Mouse (Mus musculus) midbrain, embryonic 15.5 days (tissue): Measurements from ENCODE around the gene Selenoo. TPM values are rescaled to one million over a fixed set of nuclear protein-coding genes. Genes with fewer than 3 reads are reported as not detected.
A peak's percentile ranks its signal among the peaks of the same experiment; 100 is the strongest.

Experiments used
- ATAC-seq: fragments of 200-750 bp; cut with Nextera tagmentation; replicated peaks from 2 replicates; pipeline ENCODE4 v1.8.0; 2017; ENCODE audit warnings: moderate TSS enrichment
- H3K27ac ChIP-seq: fragments of 300-500 bp; sonication (generic); 2 replicates; pipeline ENCODE4 v1.5.1; 2015; ENCODE audit warnings: mild to moderate bottlenecking, inconsistent platforms
- H3K27me3 ChIP-seq: fragments of 300-500 bp; sonication (generic); replicated peaks from 2 replicates; pipeline ENCODE4 v1.6.1; 2015; ENCODE audit warnings: inconsistent platforms
- H3K36me3 ChIP-seq: fragments of 300-500 bp; sonication (generic); replicated peaks from 2 replicates; pipeline ENCODE4 v1.6.1; 2015; ENCODE audit warnings: inconsistent platforms
- H3K4me1 ChIP-seq: fragments of 300-500 bp; sonication (generic); 2 replicates; pipeline ENCODE4 v1.6.1; 2015; ENCODE audit warnings: inconsistent platforms
- H3K4me2 ChIP-seq: fragments of 300-500 bp; sonication (generic); 2 replicates; pipeline ENCODE4 v1.6.1; 2015; ENCODE audit warnings: inconsistent platforms, mild to moderate bottlenecking, moderate library complexity
- H3K4me3 ChIP-seq: fragments of 300-500 bp; sonication (generic); 2 replicates; pipeline ENCODE4 v1.5.1; 2015; ENCODE audit warnings: mild to moderate bottlenecking, inconsistent platforms
- H3K9ac ChIP-seq: fragments of 300-500 bp; sonication (generic); 2 replicates; pipeline ENCODE4 v1.6.1; 2015; ENCODE audit warnings: mild to moderate bottlenecking, inconsistent platforms
- H3K9me3 ChIP-seq: fragments of 300-500 bp; sonication (generic); 2 replicates; pipeline ENCODE4 v1.6.1; 2016; ENCODE audit warnings: inconsistent platforms
- WGBS: fragments of 180-500 bp; shearing (Covaris S2); methylation state at CpG from one replicate; pipeline ENCODE4 v1.1.7; 2015; ENCODE audit warnings: mixed read lengths; 5-methylcytosine and 5-hydroxymethylcytosine counted together
- polyA plus RNA-seq: library from polyadenylated mRNA; unstranded; fragments of >200 nt; fragmentation: Nextera tagmentation; extraction: Ambion mirVana; gene quantifications from 2 replicates; pipeline ENCODE4 v1.2.1, GENCODE M21; 2015

Gene Selenoo
- polyA plus RNA-seq, 1 experiment from 2014 or later = 20.4 TPM

- 72% methylated on average over 6 of the region's 6 CpGs for WGBS
- no peak for ATAC-seq
- H3K27me3 ChIP-seq = peaks cover 27% of the 10 kb centered on the region
- no peak overlapping the region for H3K4me3 ChIP-seq
- no peak overlapping the region for H3K4me2 ChIP-seq
- H3K9me3 ChIP-seq = no peaks in the 10 kb centered on the region
- H3K4me1 ChIP-seq = peaks cover 21% of the 10 kb centered on the region
- H3K27ac ChIP-seq = no peak overlapping the region
- no peak overlapping the region for H3K9ac ChIP-seq
- 0 out of 2 replicates have a peak, but pooled peaks cover 3% of the 10 kb centered on the region for H3K36me3 ChIP-seq
Measured at GRCm38 (mm10) chr15:89063536-89063935, 25.3 kb upstream of the Selenoo start.

- H3K36me3 ChIP-seq = 0 out of 2 replicates have a peak, but pooled peaks cover 6% of the 10 kb centered on the region
- H3K27me3 ChIP-seq = peaks cover 27% of the 10 kb centered on the region
- WGBS = 94% methylated on average over 5 of the region's 5 CpGs
- ATAC-seq = no peak
- no peak overlapping the region for H3K27ac ChIP-seq
- no peak overlapping the region for H3K9ac ChIP-seq
- H3K9me3 ChIP-seq = no peaks in the 10 kb centered on the region
- H3K4me1 ChIP-seq = peaks cover 13% of the 10 kb centered on the region
- H3K4me3 ChIP-seq = no peak overlapping the region
- H3K4me2 ChIP-seq = no peak overlapping the region
Measured at GRCm38 (mm10) chr15:89064891-89065290, 24.0 kb upstream of the Selenoo start.

- no peaks in the 10 kb centered on the region for H3K9me3 ChIP-seq
- H3K4me3 ChIP-seq = no peak overlapping the region
- H3K4me1 ChIP-seq = no peaks in the 10 kb centered on the region
- WGBS = 50% methylated on average over 35 of the region's 35 CpGs
- H3K4me2 ChIP-seq = no peak overlapping the region
- peaks cover 6% of the 10 kb centered on the region; the same call in 1 of the 2 replicates for H3K36me3 ChIP-seq
- peaks cover 27% of the 10 kb centered on the region for H3K27me3 ChIP-seq
- no peak overlapping the region for H3K27ac ChIP-seq
- ATAC-seq = no peak
- no peak overlapping the region for H3K9ac ChIP-seq
Measured at GRCm38 (mm10) chr15:89067609-89068008, 21.3 kb upstream of the Selenoo start.

GRCm38 (mm10) chr15:89068226-89068625, 20.7 kb upstream of the Selenoo start:
- no peak for ATAC-seq
- 45% methylated on average over 26 of the region's 26 CpGs for WGBS
- Histone ChIP-seq H3K36me3 (peaks cover 6% of the 10 kb centered on the region; the same call in 1 of the 2 replicates), H3K9ac (no peak overlapping the region), H3K4me1 (no peaks in the 10 kb centered on the region), H3K4me2 (no peak overlapping the region), H3K27ac (no peak overlapping the region), H3K9me3 (no peaks in the 10 kb centered on the region), H3K4me3 (no peak overlapping the region), H3K27me3 (peaks cover 27% of the 10 kb centered on the region)

DNA sequence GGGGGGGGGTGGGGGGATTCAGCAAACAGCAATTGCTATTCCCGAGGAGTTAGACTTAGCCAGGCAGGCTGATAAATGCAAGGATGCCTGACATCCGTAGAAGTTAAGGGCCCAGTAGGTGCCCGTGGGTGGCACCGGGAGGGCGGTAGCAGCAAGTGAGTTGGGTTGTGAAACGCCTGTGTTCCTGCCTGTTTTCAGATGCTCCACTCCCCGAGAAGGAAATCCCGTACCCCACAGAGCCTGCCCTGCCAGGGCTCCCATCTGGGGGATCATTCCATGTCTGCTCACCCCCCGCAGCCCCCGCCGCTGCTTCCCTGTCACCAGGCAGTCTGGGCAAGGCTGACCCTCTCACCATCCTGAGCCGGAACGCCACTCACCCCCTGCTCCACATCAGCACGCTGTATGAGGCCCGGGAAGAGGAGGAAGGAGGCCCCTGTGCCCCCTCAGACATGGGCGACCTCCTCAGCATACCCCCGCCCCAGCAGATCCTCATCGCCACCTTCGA, 19.5 kb upstream of the Selenoo start:
- Histone ChIP-seq H3K9ac (no peak overlapping the region), H3K36me3 (peaks cover 6% of the 10 kb centered on the region; the same call in 1 of the 2 replicates), H3K27me3 (peaks cover 27% of the 10 kb centered on the region), H3K4me3 (no peak overlapping the region), H3K4me1 (peaks cover under 1% of the 10 kb centered on the region; the same call in 1 of the 2 replicates), H3K4me2 (no peak overlapping the region), H3K9me3 (no peaks in the 10 kb centered on the region), H3K27ac (no peak overlapping the region)
- no peak for ATAC-seq
- WGBS = 86% methylated on average over 19 of the region's 19 CpGs

DNA sequence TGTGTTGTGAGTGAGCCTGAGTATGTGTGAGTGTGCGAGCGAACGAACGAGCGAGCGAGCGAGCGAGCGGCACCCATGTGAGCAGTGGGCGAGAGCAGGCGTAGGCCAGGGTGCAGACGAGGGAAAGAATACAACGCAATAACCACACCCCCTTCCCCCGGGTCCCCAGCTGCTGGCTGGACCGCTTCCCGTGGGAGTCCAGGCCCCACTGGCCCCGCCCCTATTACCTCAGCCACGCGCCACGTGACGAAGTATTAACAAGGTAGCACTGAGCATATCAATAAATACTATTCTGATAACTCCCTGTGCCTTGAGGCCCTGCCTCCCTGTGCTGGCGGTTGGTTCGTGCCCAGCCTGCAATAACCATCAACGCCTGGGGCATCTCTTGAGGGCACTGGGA, 18.3 kb upstream of the Selenoo start:
- Histone ChIP-seq H3K36me3 (peaks cover 6% of the 10 kb centered on the region; the same call in 1 of the 2 replicates), H3K9me3 (no peaks in the 10 kb centered on the region), H3K4me1 (peaks cover 12% of the 10 kb centered on the region), H3K4me3 (no peak overlapping the region), H3K4me2 (no peak overlapping the region), H3K27me3 (peaks cover 25% of the 10 kb centered on the region), H3K9ac (no peak overlapping the region), H3K27ac (no peak overlapping the region)
- WGBS = 77% methylated on average over 24 of the region's 24 CpGs
- no peak for ATAC-seq

GRCm38 (mm10) chr15:89073993-89074603, 14.8 kb upstream of the Selenoo start:
- no peak overlapping the region for H3K4me3 ChIP-seq
- peaks cover 37% of the 10 kb centered on the region for H3K4me1 ChIP-seq
- 0 out of 2 replicates have a peak overlapping the region, but pooled peaks have one; percentile 88 for H3K4me2 ChIP-seq
- H3K27ac ChIP-seq = peak overlapping the region; percentile 90
- H3K9ac ChIP-seq = peak overlapping the region; percentile 91; the same call in 1 of the 2 replicates
- H3K36me3 ChIP-seq = peaks cover 4% of the 10 kb centered on the region; the same call in 1 of the 2 replicates
- ATAC-seq = no peak
- H3K9me3 ChIP-seq = no peaks in the 10 kb centered on the region
- no peaks in the 10 kb centered on the region; the same call in 1 of the 2 replicates for H3K27me3 ChIP-seq
- 86% methylated on average over 10 of the region's 10 CpGs for WGBS

DNA sequence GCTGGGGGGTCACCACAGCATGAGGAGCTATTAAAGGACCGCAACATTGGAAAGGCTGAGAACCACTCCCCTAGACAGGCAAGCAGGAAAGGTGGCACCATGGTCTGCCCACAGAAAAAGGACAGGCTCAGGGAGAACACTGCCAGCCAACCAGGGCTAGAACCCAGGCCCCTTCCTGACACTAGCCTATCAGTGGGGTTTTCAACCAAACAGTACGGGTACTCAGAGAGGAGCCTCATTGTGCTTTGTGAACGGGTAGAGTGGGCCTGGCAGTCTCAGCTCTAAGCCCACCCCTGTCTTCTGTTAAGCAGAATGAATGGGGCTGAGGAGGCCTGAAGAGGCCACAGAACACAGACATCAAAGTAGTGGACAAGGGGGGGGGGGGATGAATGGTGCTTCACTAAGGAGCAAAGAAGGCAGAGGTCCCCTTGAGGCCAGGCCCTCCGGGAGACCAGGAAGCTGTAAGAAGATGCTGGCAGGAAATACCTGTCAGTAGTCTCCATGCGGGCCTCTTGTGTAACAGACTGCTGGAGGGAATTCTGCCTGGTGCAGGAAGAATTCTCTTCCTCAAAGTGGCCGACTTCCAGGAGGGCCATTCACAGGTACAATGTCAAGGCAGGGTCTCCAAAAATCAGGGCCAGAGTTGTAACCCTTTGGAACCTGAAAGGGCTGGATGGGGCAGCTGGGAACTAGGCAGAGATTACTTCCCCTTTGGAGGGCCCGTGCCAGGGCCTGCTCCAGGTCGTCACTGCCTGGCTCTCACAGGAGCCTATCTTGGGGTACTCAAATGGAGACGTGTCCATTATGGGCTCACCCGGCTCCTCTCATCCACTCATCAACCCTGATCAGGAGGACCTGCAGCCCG, 14.0 kb upstream of the Selenoo start, which contains the start of gene Trabd:
Gene Trabd, plus strand, starts transcription at position 512 of the 865 bp plus-strand sequence.
- ATAC-seq = peak; percentile 55
- peaks cover 2% of the 10 kb centered on the region; the same call in 1 of the 2 replicates for H3K36me3 ChIP-seq

DNA sequence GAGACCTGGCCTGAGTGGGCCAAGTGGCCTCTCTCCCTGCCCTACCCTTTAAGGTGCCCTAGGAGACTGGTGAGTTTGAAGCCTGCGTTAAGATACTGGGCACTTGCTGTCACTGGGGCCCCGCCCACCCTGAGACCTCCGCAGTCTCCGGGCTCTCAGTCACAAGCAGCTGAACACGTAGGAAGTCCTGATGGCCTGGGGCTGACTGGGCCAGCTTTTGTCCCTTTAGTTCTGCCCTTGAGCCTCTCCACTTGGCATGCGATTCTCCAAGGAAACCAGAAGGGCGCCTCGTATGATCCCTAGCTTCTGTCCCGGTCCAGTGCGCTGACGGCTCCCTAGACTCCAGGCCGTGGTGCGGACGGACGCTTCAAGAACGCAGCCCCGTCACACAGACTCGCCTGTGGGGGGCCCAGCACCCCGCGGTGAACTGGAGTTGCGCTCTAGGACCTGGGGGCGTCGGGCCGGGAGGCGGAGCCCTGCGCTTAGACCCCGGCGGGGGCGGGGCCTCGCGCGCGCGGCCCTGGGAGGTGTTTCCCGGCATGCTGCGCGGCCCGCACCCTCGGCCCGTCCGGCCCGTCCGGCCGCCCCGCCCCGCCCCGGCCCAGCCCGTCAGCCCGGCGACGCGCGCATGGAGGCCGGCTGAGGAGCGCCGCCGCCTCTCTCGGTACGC, 13.3 kb upstream of the Selenoo start:
- Histone ChIP-seq H3K27ac (peak overlapping the region; percentile 90), H3K4me3 (peak overlapping the region; percentile 78), H3K27me3 (no peaks in the 10 kb centered on the region), H3K9ac (peak overlapping the region; percentile 91), H3K9me3 (no peaks in the 10 kb centered on the region), H3K36me3 (peaks cover 2% of the 10 kb centered on the region; the same call in 1 of the 2 replicates), H3K4me2 (peak overlapping the region; percentile 88), H3K4me1 (peaks cover 37% of the 10 kb centered on the region)
- peak; percentile 87 for ATAC-seq
- WGBS = under 1% methylated on average over 49 of the region's 59 CpGs

More for the DNA sequence above, 14.0 kb upstream of the Selenoo start, which contains the start of gene Trabd:
- Histone ChIP-seq H3K4me1 (peaks cover 37% of the 10 kb centered on the region), H3K4me2 (peak within 1 kb of the TSS; percentile 88), H3K9me3 (no peaks in the 10 kb centered on the region), H3K9ac (peak within 1 kb of the TSS; percentile 91), H3K27me3 (no peaks in the 10 kb centered on the region; the same call in 1 of the 2 replicates), H3K4me3 (peak within 1 kb of the TSS; percentile 78), H3K27ac (peak within 1 kb of the TSS; percentile 90)
- WGBS = 21% methylated on average over 11 of the region's 11 CpGs

DNA sequence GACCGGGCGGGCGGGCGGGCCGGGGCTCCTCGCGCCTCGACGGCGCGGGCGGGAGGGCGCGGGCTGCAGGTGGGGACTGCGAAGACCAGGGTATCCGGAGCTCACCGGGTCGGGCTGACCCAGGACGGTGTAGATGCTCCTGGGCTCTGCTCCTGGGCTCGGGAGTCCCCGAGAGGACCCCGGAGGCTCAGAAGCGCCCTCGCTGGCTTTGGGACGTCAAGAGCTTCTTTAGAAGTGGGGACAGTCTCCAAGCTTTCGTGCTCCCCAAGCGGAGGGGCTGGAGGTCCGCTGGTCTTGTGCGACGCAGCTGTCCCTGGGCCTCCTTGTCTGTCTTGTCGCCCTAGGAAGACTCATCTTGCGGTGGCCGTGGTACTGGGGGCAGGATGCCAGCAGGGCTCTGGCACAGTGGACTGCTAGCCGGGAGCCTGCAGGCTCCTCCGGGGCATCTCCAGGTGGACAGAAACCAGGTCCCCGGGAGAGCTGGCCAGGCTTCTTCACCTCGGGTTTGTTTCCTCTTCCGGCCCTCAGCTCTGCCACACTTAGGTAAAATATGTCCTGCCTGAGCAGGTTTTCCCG, 12.6 kb upstream of the Selenoo start:
- 0 out of 2 replicates have a peak, but pooled peaks cover 2% of the 10 kb centered on the region for H3K36me3 ChIP-seq
- H3K27me3 ChIP-seq = no peaks in the 10 kb centered on the region
- H3K4me2 ChIP-seq = peak overlapping the region; percentile 88
- peak; percentile 71; the same call in 1 of the 2 replicates for ATAC-seq
- H3K4me3 ChIP-seq = peak overlapping the region; percentile 78
- no peaks in the 10 kb centered on the region for H3K9me3 ChIP-seq
- peak overlapping the region; percentile 91 for H3K9ac ChIP-seq
- H3K27ac ChIP-seq = peak overlapping the region; percentile 90
- H3K4me1 ChIP-seq = peaks cover 37% of the 10 kb centered on the region
- under 1% methylated on average over 36 of the region's 39 CpGs for WGBS

DNA sequence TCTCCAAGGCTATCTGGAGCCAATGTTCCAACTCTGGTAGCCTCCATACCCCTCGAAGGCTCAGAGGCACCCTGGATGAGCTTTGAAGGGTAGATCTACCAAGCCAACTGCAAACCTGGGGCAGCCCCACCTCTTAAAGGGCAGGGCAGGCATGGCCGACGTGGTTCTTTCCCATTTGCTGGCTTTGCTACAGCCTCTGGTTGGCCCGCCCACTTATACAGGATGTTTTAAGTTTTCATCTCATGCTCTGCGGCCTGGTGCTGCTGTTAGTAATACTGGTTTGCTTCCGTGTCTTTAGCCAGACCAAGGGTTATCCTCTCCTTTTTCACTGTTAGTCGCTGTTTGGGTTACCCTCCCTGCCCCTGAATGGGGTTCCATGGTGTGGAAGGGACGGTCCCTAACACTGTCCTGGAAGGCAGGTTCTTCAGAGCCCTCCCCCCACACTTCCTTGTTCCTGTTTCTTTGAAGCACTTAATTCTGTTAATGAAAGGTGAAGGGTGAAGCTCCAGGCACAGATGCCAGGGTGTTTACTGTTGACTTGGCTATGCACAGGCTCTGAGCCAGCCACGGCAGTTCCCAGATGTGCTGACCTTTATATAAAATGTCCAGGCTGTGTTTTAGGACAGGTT, 10.6 kb upstream of the Selenoo start:
- H3K27me3 ChIP-seq = no peaks in the 10 kb centered on the region
- H3K4me2 ChIP-seq = 0 out of 2 replicates have a peak overlapping the region, but pooled peaks have one; percentile 10
- no peak overlapping the region for H3K9ac ChIP-seq
- H3K9me3 ChIP-seq = no peaks in the 10 kb centered on the region
- H3K4me3 ChIP-seq = no peak overlapping the region
- no peak overlapping the region for H3K27ac ChIP-seq
- peaks cover 11% of the 10 kb centered on the region; the same call in 1 of the 2 replicates for H3K36me3 ChIP-seq
- H3K4me1 ChIP-seq = peaks cover 37% of the 10 kb centered on the region
- no peak for ATAC-seq
- WGBS = 77% methylated on average over 9 of the region's 9 CpGs
